Mouse (Mus musculus): ENCODE data around the gene Mylip. TPM values are rescaled to one million over a fixed set of nuclear protein-coding genes. Genes with fewer than 3 reads are reported as not detected.

The Mylip gene
- polyA plus RNA-seq, 1 experiment from 2014 or later: 5.1 TPM

GRCm38 (mm10) chr13:45354824-45355223 lies 34.7 kb upstream of the Mylip start:
- no peak overlapping the region for H3K27ac ChIP-seq (replicated peaks)
- no peaks in the 10 kb centered on the region for H3K27me3 ChIP-seq (ENCODE audit: control insufficient read depth, insufficient read depth, low read length)
- no peaks in the 10 kb centered on the region for H3K4me1 ChIP-seq (replicated peaks; ENCODE audit: control insufficient read depth, insufficient read depth)
- ATAC-seq (ENCODE audit: low FRiP score, low TSS enrichment) (no peak), DNase-seq (ENCODE audit: low spot score) (no peak)
- H3K9me3 ChIP-seq (ENCODE audit: control insufficient read depth, low read length): no peaks in the 10 kb centered on the region
- TF ChIP-seq EP300 (optimal IDR thresholded peaks at IDR 0.05) (no peak), CTCF (IDR thresholded peaks at IDR 0.05; ENCODE audit: low read depth) (no peak)
- H3K4me2 ChIP-seq (replicated peaks; ENCODE audit: low read depth): no peak overlapping the region
- H3K9ac ChIP-seq (ENCODE audit: low read length): no peak overlapping the region
- H3K4me3 ChIP-seq (ENCODE audit: low read depth, low read length): no peak overlapping the region
- no peaks in the 10 kb centered on the region for H3K36me3 ChIP-seq (ENCODE audit: control insufficient read depth, insufficient read depth, low read length)
- 83% methylated on average over 2 of the region's 2 CpGs for WGBS

DNA sequence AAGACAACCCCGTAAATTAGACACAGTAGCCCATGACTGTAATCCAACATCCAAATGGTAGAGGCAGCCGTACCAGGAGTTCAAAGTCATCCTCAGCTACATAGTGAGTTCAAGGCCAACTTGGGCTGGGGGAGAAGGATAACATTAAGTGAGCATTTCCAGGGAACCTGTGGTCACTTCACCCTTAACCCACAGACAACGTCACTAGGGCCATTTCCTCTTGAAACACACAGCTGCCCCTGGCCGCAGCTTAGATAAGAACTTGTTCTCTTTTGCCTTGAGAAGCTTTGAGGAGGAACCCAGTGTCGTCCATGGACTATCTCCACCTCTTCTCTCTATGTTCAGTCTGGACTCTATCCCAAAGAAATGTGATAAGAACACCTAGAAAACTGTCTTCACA lies 31.3 kb upstream of the Mylip start:
- H3K4me1 ChIP-seq (replicated peaks; ENCODE audit: control insufficient read depth, insufficient read depth): no peaks in the 10 kb centered on the region
- no peak overlapping the region for H3K9ac ChIP-seq (ENCODE audit: low read length)
- H3K4me3 ChIP-seq (ENCODE audit: low read depth, low read length): no peak overlapping the region
- H3K27ac ChIP-seq (replicated peaks): no peak overlapping the region
- no peaks in the 10 kb centered on the region for H3K36me3 ChIP-seq (ENCODE audit: control insufficient read depth, insufficient read depth, low read length)
- ATAC-seq (ENCODE audit: low FRiP score, low TSS enrichment) (no peak), DNase-seq (ENCODE audit: low spot score) (no peak)
- H3K9me3 ChIP-seq (ENCODE audit: control insufficient read depth, low read length): no peaks in the 10 kb centered on the region
- TF ChIP-seq CTCF (IDR thresholded peaks at IDR 0.05; ENCODE audit: low read depth) (no peak), EP300 (optimal IDR thresholded peaks at IDR 0.05) (no peak)
- no peak overlapping the region for H3K4me2 ChIP-seq (replicated peaks; ENCODE audit: low read depth)
- 78% methylated on average over 5 of the region's 5 CpGs for WGBS
- no peaks in the 10 kb centered on the region for H3K27me3 ChIP-seq (ENCODE audit: control insufficient read depth, insufficient read depth, low read length)

DNA sequence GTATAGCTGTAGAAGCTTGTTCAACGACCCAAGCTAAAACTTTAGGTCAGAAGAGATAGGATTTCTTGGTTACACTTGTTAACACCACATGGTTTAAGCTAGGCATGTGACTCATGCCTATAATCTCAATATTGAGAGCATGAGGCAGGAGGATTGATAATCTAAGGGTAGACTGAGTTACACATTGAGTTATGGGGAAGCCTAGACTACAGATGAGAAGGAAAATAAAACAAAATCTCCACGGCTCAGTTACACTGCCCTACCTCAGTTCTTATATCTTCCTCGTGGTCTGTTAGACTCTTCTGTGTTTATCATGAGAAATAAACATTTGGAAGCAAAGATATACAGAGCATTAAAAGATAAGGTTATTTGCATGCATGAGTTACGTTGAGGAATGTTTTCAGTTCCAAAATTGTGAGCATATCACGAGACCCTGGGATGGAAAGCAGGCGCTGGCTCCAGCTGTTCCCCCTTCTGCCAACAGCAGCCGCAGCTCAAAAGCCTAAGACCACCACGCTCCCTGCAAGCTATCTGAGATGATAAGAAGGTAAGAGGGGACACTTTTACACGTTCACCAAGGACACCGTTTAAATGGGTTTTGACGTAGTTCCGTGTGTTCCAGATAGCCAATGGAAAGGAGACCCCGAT lies 30.7 kb upstream of the Mylip start:
- no peak for TF ChIP-seq CTCF (IDR thresholded peaks at IDR 0.05; ENCODE audit: low read depth)
- no peak for TF ChIP-seq EP300 (optimal IDR thresholded peaks at IDR 0.05)

GRCm38 (mm10) chr13:45365788-45366187 lies 23.8 kb upstream of the Mylip start:
- no peak for ATAC-seq (ENCODE audit: low FRiP score, low TSS enrichment)
- TF ChIP-seq CTCF (IDR thresholded peaks at IDR 0.05; ENCODE audit: low read depth): no peak
- TF ChIP-seq EP300 (optimal IDR thresholded peaks at IDR 0.05): no peak
- no peaks in the 10 kb centered on the region for H3K9me3 ChIP-seq (ENCODE audit: control insufficient read depth, low read length)

More for the DNA sequence above, 30.7 kb upstream of the Mylip start:
- DNase-seq (ENCODE audit: low spot score) (no peak), ATAC-seq (ENCODE audit: low FRiP score, low TSS enrichment) (no peak)
- 59% methylated on average over 13 of the region's 13 CpGs for whole genome bisulfite sequencing
- Histone ChIP-seq H3K4me2 (replicated peaks; ENCODE audit: low read depth) (no peak overlapping the region), H3K4me1 (replicated peaks; ENCODE audit: control insufficient read depth, insufficient read depth) (no peaks in the 10 kb centered on the region), H3K9me3 (ENCODE audit: control insufficient read depth, low read length) (no peaks in the 10 kb centered on the region), H3K27ac (replicated peaks) (0 out of 2 replicates have a peak overlapping the region, but pooled peaks have one; percentile 1), H3K9ac (ENCODE audit: low read length) (no peak overlapping the region), H3K27me3 (ENCODE audit: control insufficient read depth, insufficient read depth, low read length) (no peaks in the 10 kb centered on the region), H3K36me3 (ENCODE audit: control insufficient read depth, insufficient read depth, low read length) (no peaks in the 10 kb centered on the region), H3K4me3 (ENCODE audit: low read depth, low read length) (no peak overlapping the region)

GRCm38 (mm10) chr13:45371673-45372072 lies 17.9 kb upstream of the Mylip start:
- no peak overlapping the region for H3K4me3 ChIP-seq (ENCODE audit: low read depth, low read length)
- no peak overlapping the region for H3K9ac ChIP-seq (ENCODE audit: low read length)
- no peak for ATAC-seq (ENCODE audit: low FRiP score, low TSS enrichment)
- H3K36me3 ChIP-seq (ENCODE audit: control insufficient read depth, insufficient read depth, low read length): no peaks in the 10 kb centered on the region
- H3K9me3 ChIP-seq (ENCODE audit: control insufficient read depth, low read length): no peaks in the 10 kb centered on the region
- DNase-seq (ENCODE audit: low spot score): no peak
- H3K27ac ChIP-seq (replicated peaks): no peak overlapping the region
- 69% methylated on average over 2 of the region's 2 CpGs for WGBS
- no peaks in the 10 kb centered on the region for H3K27me3 ChIP-seq (ENCODE audit: control insufficient read depth, insufficient read depth, low read length)
- no peak overlapping the region for H3K4me2 ChIP-seq (replicated peaks; ENCODE audit: low read depth)
- no peaks in the 10 kb centered on the region for H3K4me1 ChIP-seq (replicated peaks; ENCODE audit: control insufficient read depth, insufficient read depth)
- TF ChIP-seq EP300 (optimal IDR thresholded peaks at IDR 0.05): no peak
- no peak for TF ChIP-seq CTCF (IDR thresholded peaks at IDR 0.05; ENCODE audit: low read depth)

More at GRCm38 (mm10) chr13:45365788-45366187, 23.8 kb upstream of the Mylip start:
- no peaks in the 10 kb centered on the region for H3K27me3 ChIP-seq (ENCODE audit: control insufficient read depth, insufficient read depth, low read length)
- no peak overlapping the region for H3K4me3 ChIP-seq (ENCODE audit: low read depth, low read length)
- WGBS: 73% methylated on average over 10 of the region's 10 CpGs
- no peak overlapping the region for H3K27ac ChIP-seq (replicated peaks)
- H3K4me1 ChIP-seq (replicated peaks; ENCODE audit: control insufficient read depth, insufficient read depth): no peaks in the 10 kb centered on the region
- no peaks in the 10 kb centered on the region for H3K36me3 ChIP-seq (ENCODE audit: control insufficient read depth, insufficient read depth, low read length)
- no peak overlapping the region for H3K9ac ChIP-seq (ENCODE audit: low read length)
- H3K4me2 ChIP-seq (replicated peaks; ENCODE audit: low read depth): no peak overlapping the region
- DNase-seq (ENCODE audit: low spot score): no peak

DNA sequence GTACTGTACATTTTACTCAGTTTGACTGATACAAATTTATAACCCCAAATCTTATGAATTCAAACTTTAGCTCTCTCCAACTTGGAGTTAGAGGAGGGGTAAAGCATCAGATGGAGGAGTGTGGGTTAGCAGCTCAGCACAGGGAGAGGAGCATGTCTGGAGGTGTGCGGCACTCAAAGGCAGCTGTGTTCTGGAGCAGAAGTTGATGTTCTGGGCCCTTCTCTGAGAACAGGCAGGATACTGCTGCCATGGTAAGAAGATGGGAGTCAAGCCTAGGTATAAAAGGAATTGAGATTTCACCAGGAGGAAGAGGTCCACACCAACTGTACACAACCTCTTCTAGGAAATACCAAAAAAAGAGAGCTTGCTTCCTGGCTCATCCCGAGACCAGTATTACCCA lies 17.1 kb upstream of the Mylip start:
- Histone ChIP-seq H3K36me3 (ENCODE audit: control insufficient read depth, insufficient read depth, low read length) (no peaks in the 10 kb centered on the region), H3K4me3 (ENCODE audit: low read depth, low read length) (no peak overlapping the region), H3K4me1 (replicated peaks; ENCODE audit: control insufficient read depth, insufficient read depth) (no peaks in the 10 kb centered on the region), H3K9ac (ENCODE audit: low read length) (no peak overlapping the region), H3K27ac (replicated peaks) (no peak overlapping the region), H3K4me2 (replicated peaks; ENCODE audit: low read depth) (no peak overlapping the region), H3K27me3 (ENCODE audit: control insufficient read depth, insufficient read depth, low read length) (no peaks in the 10 kb centered on the region), H3K9me3 (ENCODE audit: control insufficient read depth, low read length) (no peaks in the 10 kb centered on the region)
- WGBS: 88% methylated on average over 2 of the region's 2 CpGs
- ATAC-seq (ENCODE audit: low FRiP score, low TSS enrichment): no peak
- DNase-seq (ENCODE audit: low spot score): no peak
- TF ChIP-seq CTCF (IDR thresholded peaks at IDR 0.05; ENCODE audit: low read depth) (no peak), EP300 (optimal IDR thresholded peaks at IDR 0.05) (no peak)

Measured in stomach, postnatal 0 days (tissue).